Mouse (Mus musculus) cerebellum, adult 11-12 months (tissue): ENCODE measurements around the gene Mfsd4b3.
"Not testable (repeated sequence)": the region's sequence is repeated elsewhere in the genome, so short reads cannot be mapped to it uniquely, and the experiment has no call there.

Experiments used
- DNase-seq: peaks from one replicate; pipeline ENCODE4 v3.0.0; 2022

The Mfsd4b3 gene

DNA sequence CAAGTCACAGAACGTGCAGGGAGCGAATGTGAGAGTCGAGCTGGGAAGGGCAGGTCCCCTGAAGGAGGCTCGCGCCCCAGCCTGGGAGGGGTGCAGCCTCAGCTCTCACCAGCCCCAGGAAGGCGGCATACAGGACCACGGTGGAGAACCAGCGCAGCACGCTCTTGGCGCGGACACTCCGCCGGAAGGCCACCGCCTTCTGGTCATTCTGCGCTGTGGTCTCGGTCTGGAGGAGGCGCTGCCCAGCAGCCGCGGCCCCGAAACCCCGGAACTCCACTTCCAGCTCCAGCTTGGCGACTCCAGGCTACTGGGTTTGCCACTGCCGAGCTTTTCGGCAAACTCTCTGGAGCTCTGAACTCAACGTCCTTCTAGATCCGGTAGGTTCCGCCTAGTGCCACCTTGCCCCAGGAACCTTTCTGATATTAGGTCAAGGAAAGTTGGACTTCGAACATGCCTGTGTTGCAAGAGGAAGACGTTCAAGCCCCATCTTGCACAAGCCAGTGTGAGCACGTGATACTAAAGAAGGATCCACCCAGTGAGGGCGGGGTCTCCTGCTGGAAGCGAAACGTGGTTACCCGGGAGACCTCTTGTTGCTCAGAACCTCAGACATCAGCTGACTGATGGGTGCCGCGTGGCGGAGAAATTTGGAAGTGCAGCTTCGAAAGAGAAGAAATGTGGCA, at the start of gene Mfsd4b3:
Gene Mfsd4b3 (minus strand): TSS at position 393 of the 680 bp plus-strand sequence.
- DNase-seq = peak; percentile 85

DNA sequence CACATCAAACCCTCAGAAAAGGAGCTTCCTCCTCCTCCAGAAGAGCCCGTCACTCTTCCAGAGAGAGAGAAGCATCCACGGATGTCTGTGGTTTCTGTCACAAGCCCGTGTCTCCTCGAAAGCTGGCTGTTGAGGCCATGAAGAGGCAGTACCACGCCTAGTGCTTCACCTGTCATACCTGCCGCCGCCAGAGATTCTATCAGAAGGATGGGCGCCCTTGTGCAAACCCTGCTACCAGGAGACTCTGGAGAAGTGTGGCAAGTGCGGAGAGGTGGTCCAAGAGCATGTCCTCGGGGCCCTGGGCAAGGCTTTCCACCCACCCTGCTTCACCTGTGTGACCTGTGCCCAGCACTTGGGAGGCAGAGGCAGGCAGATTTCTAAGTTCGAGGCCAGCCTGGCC, 49.6 kb upstream of the Mfsd4b3 start:
- DNase-seq = no peak

DNA sequence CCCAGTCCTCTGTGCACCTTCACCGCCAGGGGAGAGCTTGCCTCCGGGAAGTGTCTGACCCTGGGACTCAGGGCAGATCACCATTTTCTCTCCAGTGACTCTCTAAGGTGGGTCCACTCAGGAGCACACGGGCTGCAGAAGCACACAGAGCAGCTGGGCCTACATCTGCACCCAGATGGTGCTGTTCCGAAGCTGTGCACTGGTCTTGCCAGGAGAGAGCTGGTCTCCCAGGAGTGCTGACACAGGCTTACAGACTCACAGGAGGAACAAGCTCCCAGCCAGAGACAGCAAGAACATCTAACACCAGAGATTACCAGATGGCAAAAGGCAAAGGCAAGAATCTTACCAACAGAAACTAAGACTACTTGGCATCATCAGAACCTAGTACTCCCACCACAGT, 48.9 kb upstream of the Mfsd4b3 start:
- not testable (repeated sequence) for DNase-seq

DNA sequence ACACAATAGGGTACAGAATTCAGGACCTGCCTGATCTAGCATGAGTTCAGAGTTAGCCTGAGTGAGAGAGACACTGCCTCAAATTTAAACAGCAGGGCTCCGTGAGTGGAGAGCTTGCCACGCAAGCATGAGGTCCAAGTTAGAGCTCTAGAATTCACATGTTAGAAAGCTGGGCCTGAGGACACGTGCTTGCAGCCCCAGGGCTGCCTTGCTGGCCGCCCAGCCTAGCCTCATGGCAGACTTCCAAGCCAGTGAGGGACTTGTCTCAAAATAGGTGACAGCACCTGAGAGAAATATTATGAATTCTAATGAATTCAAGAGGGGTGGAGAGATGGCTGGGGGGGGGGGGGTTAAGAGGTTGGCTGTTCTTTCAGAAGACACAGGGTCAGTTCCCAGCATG, 48.0 kb upstream of the Mfsd4b3 start:
- DNase-seq = no peak

DNA sequence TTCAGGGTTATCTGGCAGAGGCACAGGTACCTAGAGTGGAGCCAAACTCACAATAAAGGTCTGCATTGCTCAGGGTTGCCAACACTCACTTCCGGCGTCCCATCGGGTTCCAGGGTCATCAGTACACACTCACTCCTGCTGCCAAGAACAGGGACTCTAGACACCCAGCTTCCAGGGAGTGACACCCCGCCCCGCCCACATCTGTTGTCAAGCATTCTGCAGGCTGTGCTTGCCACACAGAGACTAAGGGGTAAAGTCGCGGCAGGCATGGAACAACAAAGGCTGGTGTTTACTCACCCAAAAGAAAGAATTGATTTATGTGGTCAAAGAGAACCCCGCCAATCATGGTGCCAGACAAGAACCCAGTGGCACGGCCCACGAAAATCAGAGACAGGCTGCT, 47.0 kb upstream of the Mfsd4b3 start:
- DNase-seq = no peak

DNA sequence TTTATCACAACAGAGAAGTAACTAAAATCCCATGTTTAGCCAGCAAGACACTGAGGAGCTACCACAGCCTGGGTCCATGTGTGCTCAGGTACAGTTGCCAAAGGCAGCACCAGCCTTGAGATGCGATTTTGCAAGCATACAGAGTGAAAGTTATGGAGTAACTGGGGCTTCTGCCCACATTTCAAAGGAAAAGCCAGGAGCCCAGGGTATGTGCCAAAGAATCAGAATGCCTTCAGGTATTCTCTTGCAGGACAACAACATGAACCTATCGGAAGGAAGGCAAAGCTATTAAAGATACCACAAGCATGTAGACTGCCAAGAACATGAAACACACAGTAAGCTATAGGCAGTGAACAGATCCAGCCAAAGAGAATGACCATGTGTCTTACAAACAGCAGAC, 40.8 kb upstream of the Mfsd4b3 start:
- no peak for DNase-seq

DNA sequence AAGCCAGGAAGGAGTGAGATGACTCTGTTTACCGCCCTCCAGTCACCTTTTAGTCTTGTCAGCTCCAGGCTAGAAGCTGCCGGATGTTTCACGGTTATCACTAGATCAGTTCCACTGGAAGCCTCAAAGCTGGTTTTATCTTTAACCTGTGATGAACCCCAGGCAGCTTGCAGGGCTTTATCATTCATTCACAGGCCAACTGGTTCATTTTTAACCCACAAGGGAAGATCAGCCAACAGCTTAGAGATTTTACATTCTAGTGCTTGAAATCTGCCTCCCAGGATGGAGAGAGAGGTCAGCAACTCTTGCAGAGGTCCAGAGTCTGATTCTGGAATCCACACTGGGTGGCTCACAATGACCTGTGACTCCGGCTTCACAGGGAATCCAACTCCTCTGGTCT, 31.2 kb upstream of the Mfsd4b3 start:
- DNase-seq = no peak

DNA sequence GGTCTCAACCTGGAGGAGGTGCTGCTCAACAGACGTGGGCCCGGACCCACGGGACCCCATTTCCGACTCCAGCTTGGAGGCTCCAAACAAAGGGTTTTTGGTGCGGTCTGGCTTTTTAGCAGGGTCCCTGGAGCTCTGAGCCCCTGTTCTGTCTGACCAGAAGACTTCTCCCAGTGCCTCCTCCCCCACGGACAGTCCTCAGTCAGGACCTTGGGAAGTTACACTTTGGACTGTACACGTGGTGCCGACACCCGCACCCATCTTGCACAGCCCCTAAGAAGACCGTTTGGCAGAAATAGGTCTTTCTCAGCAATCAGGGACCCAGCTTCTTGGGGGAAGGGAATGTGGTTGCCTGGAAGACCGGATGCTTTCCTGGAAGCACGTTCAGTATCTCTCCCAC, 26.5 kb upstream of the Mfsd4b3 start, which contains the start of gene Mfsd4b5:
Gene Mfsd4b5 (minus strand): TSS at position 181 of the 400 bp plus-strand sequence.
- DNase-seq = no peak

DNA sequence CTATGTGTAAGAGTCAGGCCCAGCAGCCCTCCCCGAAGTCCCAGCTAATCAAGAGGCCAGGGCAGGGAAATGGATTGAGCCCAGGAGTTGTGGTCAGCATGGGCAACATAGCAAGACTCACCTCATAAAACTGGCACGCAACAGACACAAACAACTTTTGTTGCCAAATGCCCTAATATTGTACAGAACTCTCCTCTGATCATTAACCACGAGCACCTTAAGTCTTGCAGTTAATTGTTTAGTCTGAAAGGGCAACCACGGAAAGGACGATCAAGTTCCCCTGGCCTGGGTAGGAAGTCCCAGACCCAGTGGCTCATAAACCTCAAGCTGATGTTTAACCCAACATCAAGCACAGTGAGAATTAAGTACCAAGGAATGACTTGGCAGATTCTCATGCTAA, 22.7 kb upstream of the Mfsd4b3 start:
- DNase-seq = no peak

DNA sequence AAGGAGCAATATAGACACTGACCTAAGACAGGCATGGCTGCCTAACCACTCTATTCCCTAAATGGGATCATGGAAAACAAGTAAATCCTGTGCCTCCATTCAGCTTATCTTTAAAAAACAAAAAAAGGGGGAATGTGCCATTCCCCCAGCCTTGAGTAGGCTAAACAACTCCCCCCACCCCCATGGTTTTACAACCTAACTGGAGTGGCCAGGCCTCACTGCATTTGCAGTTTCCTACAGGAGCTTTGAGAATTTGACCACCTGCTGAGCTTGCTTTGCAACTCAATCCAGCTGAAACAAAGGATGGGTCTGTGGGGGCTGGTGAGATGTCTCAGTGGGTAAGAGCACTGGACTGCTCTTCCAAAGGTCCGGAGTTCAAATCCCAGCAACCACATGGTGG, 18.3 kb upstream of the Mfsd4b3 start:
- no peak for DNase-seq

DNA sequence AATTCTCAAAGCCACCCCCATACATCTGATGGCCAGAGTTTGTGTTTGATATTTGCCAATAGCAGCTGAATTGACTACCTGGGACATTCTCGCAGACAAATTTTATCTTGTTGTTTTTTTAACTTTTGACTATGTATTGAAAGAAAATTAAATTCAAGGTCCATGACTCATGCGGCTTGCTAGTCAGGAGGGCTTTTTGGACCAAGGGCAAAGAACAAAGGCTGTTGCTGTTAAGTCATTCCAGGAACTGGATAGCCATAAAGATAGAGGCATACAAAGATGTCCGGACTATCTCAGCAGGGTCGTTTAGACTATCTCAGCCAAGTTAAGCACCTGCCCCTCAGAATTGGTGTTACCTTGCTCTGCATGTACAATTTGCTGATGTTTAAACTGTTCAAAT, 17.4 kb upstream of the Mfsd4b3 start:
- no peak for DNase-seq

DNA sequence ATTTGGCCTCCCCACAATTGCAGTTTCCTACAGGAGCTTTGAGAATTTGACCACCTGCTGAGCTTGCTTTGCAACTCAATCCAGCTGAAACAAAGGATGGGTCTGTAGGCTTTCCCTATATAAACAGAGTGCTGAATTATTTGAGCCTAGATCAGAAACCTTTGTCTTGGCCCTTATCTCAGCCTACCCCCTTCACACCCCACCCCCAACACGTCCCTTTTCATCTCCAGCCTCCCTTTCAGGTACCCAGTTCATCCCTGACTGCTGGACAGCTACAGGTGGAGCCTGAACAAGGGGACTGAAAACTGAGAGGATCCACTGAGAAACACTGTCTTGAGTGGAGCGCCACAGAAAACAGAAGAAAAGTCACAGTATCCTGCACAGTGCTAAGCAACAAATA, 15.8 kb upstream of the Mfsd4b3 start:
- no peak for DNase-seq

DNA sequence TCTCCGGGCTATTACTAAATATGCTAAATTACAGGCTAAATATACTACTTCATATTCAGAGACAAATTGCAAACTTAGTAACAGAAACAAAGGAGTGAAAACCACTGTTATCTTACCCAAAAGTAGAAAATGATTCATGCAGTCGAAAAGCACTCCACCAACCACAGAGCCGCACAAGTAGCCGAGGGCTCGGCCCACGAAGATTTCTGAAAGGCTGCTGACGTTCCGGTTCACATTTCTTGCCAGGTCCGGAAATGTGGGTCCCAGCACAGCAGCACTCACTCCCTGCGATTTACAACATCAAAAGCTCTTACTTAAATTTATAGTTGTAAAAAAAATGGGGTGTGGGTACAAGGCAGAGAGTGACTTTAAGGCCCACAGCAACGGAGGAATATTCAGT, 15.0 kb upstream of the Mfsd4b3 start:
- no peak for DNase-seq

DNA sequence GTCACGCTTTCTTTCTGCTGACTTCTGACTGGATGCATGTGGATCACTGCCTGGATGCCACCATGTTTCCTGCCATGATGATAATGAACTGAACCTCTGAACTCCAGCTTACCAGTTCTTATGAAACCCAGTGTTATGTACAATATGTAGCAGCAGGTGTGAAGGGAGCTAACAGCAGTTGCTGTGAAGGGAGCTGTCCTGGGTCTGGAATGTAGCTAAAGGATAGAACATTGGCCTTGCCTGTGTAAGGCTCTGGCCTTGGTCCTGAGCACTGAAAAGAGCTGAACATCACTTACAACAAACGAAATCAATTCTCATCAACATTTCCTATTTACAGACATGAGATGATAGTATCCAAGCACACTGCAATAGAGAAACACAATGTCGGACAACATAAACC, 7.6 kb upstream of the Mfsd4b3 start:
- DNase-seq = no peak

DNA sequence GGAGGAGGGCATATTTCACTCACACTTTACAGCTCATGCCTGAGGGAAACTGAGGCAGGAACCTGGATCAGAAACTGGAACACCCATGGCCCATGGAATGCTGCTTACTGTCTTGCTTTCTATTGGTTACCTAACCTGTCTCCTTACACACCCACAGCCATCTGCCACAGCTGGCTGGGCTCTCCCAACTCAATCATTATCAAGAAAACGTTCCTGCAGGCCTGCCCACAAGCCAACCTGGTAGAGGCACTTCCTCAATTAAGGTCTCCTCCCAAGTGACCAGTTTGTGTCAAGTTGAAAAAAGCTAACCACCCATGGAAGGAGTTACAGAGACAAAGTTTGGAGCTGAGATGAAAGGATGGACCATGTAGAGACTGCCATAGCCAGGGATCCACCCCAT, 2.0 kb upstream of the Mfsd4b3 start:
- DNase-seq = no peak

DNA sequence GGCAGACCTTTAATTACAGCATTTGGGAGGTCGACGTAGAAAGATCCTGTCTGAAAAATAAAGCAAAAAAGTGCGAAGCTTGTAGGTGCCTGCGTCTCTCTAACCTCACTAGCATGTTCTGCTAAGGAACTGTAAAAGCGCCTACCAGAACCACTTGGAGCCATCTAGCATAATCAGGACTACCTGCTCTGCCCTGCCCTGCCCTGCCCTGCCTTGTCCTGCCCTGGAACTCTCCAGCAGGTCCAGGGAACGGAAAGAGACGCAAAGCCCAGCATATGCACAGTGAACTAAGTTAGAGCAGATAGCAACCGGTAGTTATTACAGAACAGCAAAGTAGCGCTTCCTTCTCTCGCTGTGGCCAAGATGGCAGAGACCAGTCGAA, 479 bp upstream of the Mfsd4b3 start:
- DNase-seq = no peak

DNA sequence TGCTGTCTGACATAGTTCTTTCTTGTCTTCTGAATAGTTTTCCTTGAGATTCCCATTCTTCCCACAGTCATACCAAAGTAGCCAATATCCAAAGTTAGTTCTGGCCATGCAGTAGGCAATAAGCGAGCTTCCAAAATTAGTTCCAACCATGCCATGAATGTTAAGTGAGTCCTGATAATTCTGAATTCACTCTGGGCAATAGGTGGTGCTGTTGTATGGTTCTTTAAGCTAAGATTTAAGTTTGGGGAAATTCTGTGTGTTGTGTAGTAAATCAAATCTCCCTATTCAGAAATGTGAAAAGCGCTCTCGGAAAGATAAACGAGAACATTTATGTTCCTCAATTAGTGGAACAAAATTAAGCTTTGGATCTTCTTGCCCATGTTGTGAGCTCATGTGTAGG, 1.7 kb downstream of the Mfsd4b3 start:
- no peak for DNase-seq

DNA sequence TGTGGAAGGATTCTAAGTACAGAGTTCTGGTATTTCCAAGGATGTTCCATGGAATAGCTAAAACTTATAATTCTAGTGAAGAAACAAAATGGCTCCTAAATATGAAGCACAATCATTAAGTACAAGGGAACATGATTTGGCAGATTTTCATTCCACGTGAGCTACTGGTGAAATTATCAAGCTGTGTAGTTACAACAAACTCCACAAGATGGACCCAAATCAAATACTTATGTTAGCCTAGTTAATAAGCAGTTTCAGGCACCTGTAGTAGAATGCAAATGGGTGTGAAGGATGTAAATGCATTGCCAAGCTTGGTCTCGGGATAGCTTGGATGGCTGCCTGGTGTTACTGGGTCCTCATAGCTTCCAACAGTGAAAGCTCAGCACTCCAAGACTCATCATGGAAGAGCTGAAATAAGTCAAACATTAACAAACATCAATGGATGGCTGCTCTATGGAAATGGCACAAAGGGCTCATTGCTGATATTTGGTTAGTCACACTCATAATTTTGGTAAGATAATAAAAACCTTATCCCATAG, 3.5 kb downstream of the Mfsd4b3 start:
- no peak for DNase-seq

DNA sequence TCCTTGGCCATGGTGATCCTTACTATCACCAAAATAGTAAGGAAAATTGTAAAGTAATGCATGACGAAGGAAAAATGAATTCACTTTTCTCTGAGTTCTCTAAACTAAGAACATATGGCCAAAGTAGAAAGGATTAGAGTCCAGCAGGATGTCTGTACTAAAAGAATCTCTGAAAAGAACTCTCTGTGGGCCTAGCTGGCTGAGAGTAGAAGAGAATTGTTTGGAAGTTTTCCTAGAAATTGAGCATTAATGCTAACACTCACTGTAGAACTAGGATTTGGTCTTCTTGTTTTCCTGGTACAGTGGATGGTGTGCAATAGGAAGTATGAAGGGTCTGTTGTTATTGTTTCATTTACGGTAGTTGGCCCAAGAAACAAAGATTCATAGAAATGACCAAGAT, 4.8 kb downstream of the Mfsd4b3 start:
- no peak for DNase-seq

DNA sequence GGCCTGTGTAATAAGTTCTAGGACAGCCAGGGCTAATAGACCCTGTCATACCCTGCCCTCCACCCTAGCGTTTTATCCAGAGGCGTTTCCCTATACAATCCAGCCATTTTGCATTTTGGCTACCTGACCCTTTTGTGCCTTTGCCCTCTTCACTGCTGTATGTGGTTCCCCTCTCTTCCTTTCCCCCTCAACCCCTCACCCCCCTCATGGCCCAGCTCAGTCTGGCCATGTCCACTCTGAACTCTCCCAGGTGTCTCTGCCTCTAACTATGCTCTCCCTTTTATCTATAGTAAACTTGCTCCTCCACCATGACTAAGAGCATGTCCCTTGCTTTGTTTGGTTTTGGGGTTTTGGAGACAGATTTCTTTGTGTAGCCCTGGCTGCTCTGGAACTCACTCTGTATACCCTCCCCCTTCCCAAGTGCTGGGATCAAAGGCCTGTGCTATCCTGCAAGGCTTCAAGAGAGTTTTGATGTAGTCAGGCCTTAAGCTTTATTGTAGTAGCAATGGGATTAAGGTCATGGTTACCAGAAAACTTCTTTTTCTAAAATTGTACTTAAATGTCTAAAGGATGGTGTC, 10.5 kb downstream of the Mfsd4b3 start:
- no peak for DNase-seq

DNA sequence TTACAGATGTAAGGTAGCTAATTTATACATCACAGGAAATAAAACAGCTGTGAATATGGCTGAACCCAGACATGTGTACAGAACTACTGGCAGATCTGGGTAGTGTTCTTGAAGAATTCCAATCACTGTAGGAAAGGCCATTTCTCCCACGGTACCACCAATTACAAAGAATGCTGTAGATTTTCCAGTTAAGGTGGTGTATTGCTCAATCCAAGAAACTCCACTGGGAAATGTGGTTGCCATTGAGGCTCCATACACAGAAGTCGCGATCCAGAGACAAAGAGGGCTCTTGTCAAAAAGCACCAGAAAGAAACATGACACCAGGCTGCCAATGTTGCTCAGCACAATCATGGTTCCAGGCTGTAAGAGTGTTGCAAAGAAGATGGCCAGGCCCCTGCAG, 12.8 kb downstream of the Mfsd4b3 start:
- DNase-seq = not testable (repeated sequence)

DNA sequence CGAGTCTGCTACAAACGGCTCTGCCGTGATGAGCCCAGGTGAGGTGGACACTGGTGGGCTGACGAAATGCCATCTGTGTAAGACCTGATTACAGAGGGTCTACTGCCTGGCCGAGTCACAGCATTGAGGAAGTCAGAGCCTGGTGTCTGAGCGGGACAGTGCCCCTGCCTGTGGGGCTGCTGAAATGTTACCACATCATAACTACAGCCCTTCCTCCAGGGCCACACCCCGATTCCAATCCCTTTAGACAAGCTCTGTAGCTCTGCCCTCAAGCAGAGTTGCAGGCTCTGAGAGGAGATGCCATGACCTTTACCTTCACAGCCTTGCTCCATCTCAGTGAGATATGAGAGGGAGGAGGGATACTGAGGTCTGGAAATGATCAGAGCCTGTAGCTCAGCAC, 23.4 kb downstream of the Mfsd4b3 start:
- DNase-seq = no peak

DNA sequence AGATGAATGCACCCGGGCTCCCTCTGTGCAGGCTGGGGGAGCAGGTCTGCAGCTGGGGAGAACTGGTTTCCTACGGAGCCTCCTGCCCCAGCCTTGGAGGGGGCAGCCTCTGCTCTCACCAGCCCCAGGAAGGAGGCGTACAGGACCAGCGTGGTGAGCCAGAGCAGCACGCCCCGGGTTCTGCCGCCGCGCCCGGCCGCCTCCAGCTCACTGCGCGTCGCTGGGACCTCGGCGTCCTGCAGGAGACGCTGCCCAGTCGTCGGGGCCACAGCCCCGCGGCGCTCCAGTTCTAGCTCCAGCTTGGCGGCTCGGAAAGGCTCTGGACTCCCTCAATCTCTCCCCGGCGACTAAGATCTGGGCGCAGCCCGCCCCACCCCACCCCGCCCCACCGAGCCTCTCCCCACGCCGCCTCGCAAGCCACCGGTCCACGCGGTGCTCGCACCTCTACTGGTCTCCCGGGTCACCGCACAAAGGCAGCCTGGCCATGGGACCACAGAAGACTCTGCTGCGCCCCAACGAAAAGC, 33.3 kb downstream of the Mfsd4b3 start, which contains the start of gene Mfsd4b2:
Gene Mfsd4b2 (minus strand): TSS at position 308 of the 524 bp plus-strand sequence.
- no peak for DNase-seq

DNA sequence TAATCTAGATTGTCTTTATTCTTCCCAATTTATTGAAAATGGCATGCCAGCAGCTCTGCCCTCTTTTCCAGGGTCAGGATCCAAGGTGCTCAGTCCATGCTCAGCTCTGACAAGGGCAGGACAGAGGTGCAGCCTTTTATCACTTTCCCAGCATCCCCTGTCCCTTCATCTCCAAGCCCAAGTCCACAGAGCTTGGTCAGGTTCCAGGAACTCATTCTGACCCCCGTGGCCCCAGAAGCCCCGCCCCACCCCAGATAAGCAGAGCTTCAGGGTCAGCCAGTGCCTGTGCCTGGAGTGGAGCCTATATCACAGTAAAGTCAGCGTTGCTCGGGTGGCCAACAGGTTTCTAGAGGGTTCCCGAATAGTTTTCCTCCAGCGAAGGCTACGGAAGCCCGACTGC, 35.4 kb downstream of the Mfsd4b3 start:
- not testable (repeated sequence) for DNase-seq

DNA sequence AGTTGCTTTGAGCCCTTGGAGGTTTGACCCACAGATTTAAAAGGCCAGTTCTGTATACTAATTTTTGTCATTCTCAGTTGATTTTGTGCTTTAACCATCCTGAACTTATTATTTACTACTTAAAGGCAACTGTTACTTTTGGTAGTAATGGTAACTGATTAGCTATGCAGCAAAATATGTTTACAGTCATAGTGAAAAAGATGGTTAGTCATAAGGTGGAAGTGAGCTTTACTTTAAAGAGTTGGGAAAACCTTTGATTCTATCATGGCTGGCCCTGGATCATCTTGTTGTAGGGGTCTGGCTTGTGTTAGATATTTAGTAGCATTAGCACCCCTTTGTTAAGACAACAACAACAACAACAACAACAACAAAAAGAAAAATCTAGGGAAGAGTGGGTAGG, 47.3 kb downstream of the Mfsd4b3 start:
- no peak for DNase-seq
